Mouse (Mus musculus) hindbrain, postnatal 0 days (tissue): ENCODE data around the gene Mroh2a. TPM values are rescaled to one million over a fixed set of nuclear protein-coding genes. Genes with fewer than 3 reads are reported as not detected.

Experiments used
- ATAC-seq: fragments of 200-750 bp; cut with Nextera tagmentation; 2 replicates; pipeline ENCODE4 v1.8.0; 2017; ENCODE audit warnings: mild to moderate bottlenecking, moderate TSS enrichment, moderate library complexity
- DNase-seq: peaks from one replicate; pipeline ENCODE4 v3.0.0-alpha.2; 2015; ENCODE audit warnings: low spot score
- H3K27ac ChIP-seq: fragments of 300-500 bp; sonication (generic); 2 replicates; pipeline ENCODE4 v1.5.1; 2014; ENCODE audit warnings: mild to moderate bottlenecking
- H3K27me3 ChIP-seq: fragments of 300-500 bp; sonication (generic); 2 replicates; pipeline ENCODE4 v1.6.1; 2014; ENCODE audit warnings: low read length, mixed read lengths; ENCODE audit not compliant: insufficient read depth
- H3K36me3 ChIP-seq: fragments of 300-500 bp; sonication (generic); 2 replicates; pipeline ENCODE4 v1.6.1; 2014; ENCODE audit warnings: low read length, mixed read lengths; ENCODE audit not compliant: insufficient read depth
- H3K4me1 ChIP-seq: fragments of 300-500 bp; sonication (generic); 2 replicates; pipeline ENCODE4 v1.6.1; 2014; ENCODE audit warnings: antibody characterized with exemption, low read length, mixed read lengths; ENCODE audit not compliant: insufficient read depth
- H3K4me2 ChIP-seq: fragments of 300-500 bp; sonication (generic); 2 replicates; pipeline ENCODE4 v1.6.1; 2014; ENCODE audit warnings: low read depth, mild to moderate bottlenecking, low read length, moderate library complexity, mixed read lengths
- H3K4me3 ChIP-seq: fragments of 300-500 bp; sonication (generic); 2 replicates; pipeline ENCODE4 v1.5.1; 2014; ENCODE audit warnings: low read length
- H3K9ac ChIP-seq: fragments of 300-500 bp; sonication (generic); replicated peaks from 2 replicates; pipeline ENCODE4 v1.6.1; 2014; ENCODE audit warnings: mild to moderate bottlenecking, low read length, moderate library complexity, mixed read lengths
- H3K9me3 ChIP-seq: fragments of 300-500 bp; sonication (generic); 2 replicates; pipeline ENCODE4 v1.6.1; 2016; ENCODE audit warnings: low read length, mixed read lengths
- CTCF ChIP-seq: IDR thresholded peaks from 2 replicates; pipeline ENCODE4 v1.5.1; 2016; ENCODE audit warnings: antibody characterized with exemption, control low read depth, low read depth
- WGBS: fragments of 180-500 bp; shearing (Covaris S2); extraction: QIAGEN DNeasy Blood & Tissue Kit; methylation state at CpG from one replicate; pipeline ENCODE4 v1.1.7; 2014; 5-methylcytosine and 5-hydroxymethylcytosine counted together
- polyA plus RNA-seq: library from polyadenylated mRNA; unstranded; fragments of >200 nt; fragmentation: Nextera tagmentation; extraction: Ambion mirVana; gene quantifications from 2 replicates; pipeline ENCODE4 v1.2.1, GENCODE M21; 2015
- total RNA-seq: library from RNA; depleted of rRNA; stranded (reverse); fragments of >200 nt; gene quantifications from 2 replicates; pipeline ENCODE4 v1.2.3, GENCODE M21; 2014

The Mroh2a gene
- total and polyA plus RNA-seq, 2 experiments from 2014 or later = 0.16 to 0.23 TPM

- H3K36me3 ChIP-seq = no peaks in the 10 kb centered on the region
- H3K9me3 ChIP-seq = peaks cover 63% of the 10 kb centered on the region
- ATAC-seq (no peak), DNase-seq (no peak)
- no peaks in the 10 kb centered on the region for H3K4me1 ChIP-seq
- TF ChIP-seq CTCF = no peak
- no peak overlapping the region for H3K9ac ChIP-seq
- WGBS = 82% methylated on average over 15 of the region's 15 CpGs
- H3K27me3 ChIP-seq = no peaks in the 10 kb centered on the region
- no peak overlapping the region for H3K4me3 ChIP-seq
- H3K4me2 ChIP-seq = no peak overlapping the region
- H3K27ac ChIP-seq = no peak overlapping the region
Observed at GRCm38 (mm10) chr1:88286136-88286845, 59.5 kb downstream of the Mroh2a start.

GRCm38 (mm10) chr1:88286887-88287696, 60.3 kb downstream of the Mroh2a start:
- WGBS = 75% methylated on average over 13 of the region's 13 CpGs
- no peaks in the 10 kb centered on the region for H3K4me1 ChIP-seq
- no peak overlapping the region for H3K9ac ChIP-seq
- peaks cover 71% of the 10 kb centered on the region for H3K9me3 ChIP-seq
- H3K27ac ChIP-seq = no peak overlapping the region
- H3K4me2 ChIP-seq = no peak overlapping the region
- no peak for DNase-seq
- no peak for ATAC-seq
- TF ChIP-seq CTCF = no peak
- no peaks in the 10 kb centered on the region for H3K36me3 ChIP-seq
- H3K27me3 ChIP-seq = no peaks in the 10 kb centered on the region
- H3K4me3 ChIP-seq = no peak overlapping the region

GRCm38 (mm10) chr1:88287697-88287980, 60.9 kb downstream of the Mroh2a start:
- no peak overlapping the region for H3K4me2 ChIP-seq
- H3K9ac ChIP-seq = no peak overlapping the region
- no peaks in the 10 kb centered on the region for H3K36me3 ChIP-seq
- DNase-seq (peak; percentile 80), ATAC-seq (no peak)
- H3K4me3 ChIP-seq = no peak overlapping the region
- peak; percentile 90 for TF ChIP-seq CTCF
- WGBS = 40% methylated on average over 5 of the region's 5 CpGs
- no peak overlapping the region for H3K27ac ChIP-seq
- peaks cover 71% of the 10 kb centered on the region for H3K9me3 ChIP-seq
- no peaks in the 10 kb centered on the region for H3K4me1 ChIP-seq
- H3K27me3 ChIP-seq = no peaks in the 10 kb centered on the region

GRCm38 (mm10) chr1:88288056-88288788, 61.4 kb downstream of the Mroh2a start:
- Histone ChIP-seq H3K9ac (no peak overlapping the region), H3K4me3 (no peak overlapping the region), H3K27me3 (no peaks in the 10 kb centered on the region), H3K27ac (no peak overlapping the region), H3K9me3 (peaks cover 65% of the 10 kb centered on the region), H3K4me1 (no peaks in the 10 kb centered on the region), H3K36me3 (no peaks in the 10 kb centered on the region), H3K4me2 (no peak overlapping the region)
- WGBS = 42% methylated on average over 3 of the region's 3 CpGs
- DNase-seq (no peak), ATAC-seq (no peak)
- TF ChIP-seq CTCF = no peak

- Histone ChIP-seq H3K27me3 (no peaks in the 10 kb centered on the region), H3K9me3 (peaks cover 60% of the 10 kb centered on the region), H3K36me3 (no peaks in the 10 kb centered on the region), H3K9ac (no peak overlapping the region), H3K4me1 (no peaks in the 10 kb centered on the region), H3K27ac (no peak overlapping the region), H3K4me3 (no peak overlapping the region), H3K4me2 (no peak overlapping the region)
- DNase-seq (no peak), ATAC-seq (no peak)
- 73% methylated on average over 3 of the region's 3 CpGs for WGBS
- no peak for TF ChIP-seq CTCF
Observed at GRCm38 (mm10) chr1:88288789-88289127, 62.0 kb downstream of the Mroh2a start.

GRCm38 (mm10) chr1:88289152-88289551, 62.4 kb downstream of the Mroh2a start:
- no peak overlapping the region for H3K27ac ChIP-seq
- no peaks in the 10 kb centered on the region for H3K27me3 ChIP-seq
- H3K4me2 ChIP-seq = no peak overlapping the region
- no peak overlapping the region for H3K4me3 ChIP-seq
- H3K9ac ChIP-seq = no peak overlapping the region
- no peak for TF ChIP-seq CTCF
- H3K4me1 ChIP-seq = no peaks in the 10 kb centered on the region
- WGBS = 51% methylated on average over 2 of the region's 2 CpGs
- H3K9me3 ChIP-seq = peaks cover 56% of the 10 kb centered on the region
- ATAC-seq (no peak), DNase-seq (no peak)
- H3K36me3 ChIP-seq = no peaks in the 10 kb centered on the region
